Mouse (Mus musculus) cerebellum, postnatal 14 days (tissue): ENCODE data around the gene Cldn17.

ENCODE experiments used
- DNase-seq, 2 experiments: peaks; one replicate each; pipeline ENCODE4 v3.0.0; 2021; ENCODE audit warnings: mixed read lengths in 2 of 2

Cldn17 gene

DNA sequence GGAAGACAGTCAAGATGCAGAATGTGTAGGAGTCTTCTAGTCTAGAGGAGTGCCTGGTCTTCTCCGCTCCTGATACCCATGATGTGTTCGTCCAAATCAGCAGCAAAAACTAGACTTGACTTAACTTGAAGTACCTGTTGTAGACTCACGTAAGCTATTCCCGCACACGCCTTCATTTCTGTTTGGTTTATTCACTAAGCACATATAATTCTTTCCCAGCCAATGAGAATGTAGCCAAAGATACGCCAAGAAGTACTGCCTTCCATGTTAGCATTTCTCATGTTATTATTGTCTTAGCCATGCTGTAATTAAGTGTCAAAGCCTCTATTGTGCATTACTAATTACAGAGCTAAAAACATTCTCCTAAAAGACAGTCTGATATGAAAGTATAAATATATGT is at the start of gene Cldn17:
Gene Cldn17, minus strand, starts transcription at position 101 of the 400 bp plus-strand sequence.
- DNase-seq: no peak

- peak; percentile 62 for DNase-seq
Observed at GRCm38 (mm10) chr16:88542488-88542887, 35.7 kb upstream of the Cldn17 start.

- no peak for DNase-seq
Observed at GRCm38 (mm10) chr16:88539841-88540487, 33.2 kb upstream of the Cldn17 start.

DNA sequence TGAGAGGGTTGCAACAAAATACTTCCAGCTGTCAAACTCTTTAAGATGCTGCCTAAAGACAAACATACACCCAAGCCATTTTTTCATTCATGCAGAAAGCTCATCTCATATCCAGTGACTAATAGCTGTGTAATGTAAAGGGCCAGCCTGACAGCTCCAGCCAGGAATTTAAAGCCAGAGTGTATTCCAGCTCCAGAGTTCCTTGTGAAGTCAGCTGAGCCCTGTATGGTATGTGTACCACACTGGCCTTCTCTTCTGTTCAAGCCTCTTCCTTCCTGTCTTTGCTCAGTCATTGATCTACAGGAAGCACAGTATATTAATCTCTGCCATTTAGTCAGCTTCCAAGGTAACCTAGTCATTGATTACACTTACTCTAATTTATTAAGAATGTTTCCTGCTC is 4.6 kb upstream of the Cldn17 start:
- no peak for DNase-seq

DNA sequence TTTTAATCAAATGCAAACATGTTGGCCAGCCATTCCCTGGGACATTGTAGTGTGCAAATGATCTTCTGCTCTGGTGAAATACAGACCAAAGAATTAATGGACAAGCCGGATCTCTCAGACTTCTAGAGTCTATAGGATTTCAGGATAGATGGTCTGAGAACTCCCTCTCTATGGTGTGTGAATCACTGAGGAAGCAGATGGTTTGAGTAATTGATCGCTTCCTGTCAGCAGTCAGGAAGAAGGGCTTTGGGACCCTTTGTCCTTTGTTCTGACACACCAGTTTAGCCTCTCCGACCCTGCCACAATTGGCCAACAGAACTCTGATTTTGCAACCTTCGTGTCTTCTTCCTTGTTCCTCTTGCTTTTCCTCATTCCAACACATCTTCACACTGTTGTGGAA is 1.4 kb upstream of the Cldn17 start:
- no peak for DNase-seq

GRCm38 (mm10) chr16:88506338-88506737 is 440 bp downstream of the Cldn17 start:
- no peak for DNase-seq

DNA sequence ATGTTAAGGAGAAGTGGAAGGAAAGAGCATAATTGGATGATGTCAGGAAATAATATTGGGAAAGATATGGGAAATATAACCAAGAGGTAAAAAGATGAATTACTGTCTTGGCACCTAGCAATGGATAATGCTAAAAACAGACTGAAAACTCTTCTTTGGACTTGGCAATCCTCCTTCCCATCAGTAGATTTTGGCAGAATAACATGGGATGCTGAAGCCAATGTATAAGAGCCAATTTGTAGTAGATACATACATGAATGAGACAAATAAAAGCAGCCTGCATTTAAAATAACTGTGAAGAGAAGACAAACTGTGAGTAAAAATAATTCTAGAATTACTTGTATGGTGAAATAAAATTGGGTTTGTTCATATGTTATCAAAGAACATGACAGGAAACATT is 18.7 kb downstream of the Cldn17 start:
- DNase-seq: no peak

GRCm38 (mm10) chr16:88480011-88480774 is 26.6 kb downstream of the Cldn17 start:
- no peak for DNase-seq

DNA sequence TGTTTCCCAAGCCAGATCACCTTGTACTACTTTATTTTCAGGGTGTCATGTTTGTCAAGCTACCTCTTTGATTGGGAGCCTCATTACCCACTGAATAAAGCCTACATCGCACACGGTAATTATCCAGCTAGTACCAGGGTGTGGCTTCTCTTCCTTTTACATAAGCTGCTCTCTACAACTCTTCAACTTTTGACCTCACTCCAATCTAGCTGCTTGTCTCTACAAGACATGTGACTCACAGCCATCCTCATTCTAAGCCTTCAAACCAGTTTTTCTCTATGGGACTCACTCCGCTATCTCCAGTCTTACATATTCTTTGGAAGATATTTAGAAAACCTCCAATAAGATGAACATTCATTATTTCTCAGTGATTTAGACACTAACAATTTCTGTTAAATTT is 43.5 kb downstream of the Cldn17 start:
- no peak for DNase-seq
